Mouse (Mus musculus) cerebellum, postnatal 14 days (tissue): Measurements from ENCODE around the gene Ctbp1.

ENCODE experiments used
- DNase-seq, 2 experiments: peaks; one replicate each; pipeline ENCODE4 v3.0.0; 2021; ENCODE audit warnings: mixed read lengths in 2 of 2

The Ctbp1 gene

GRCm38 (mm10) chr5:33239934-33240333 is 34.9 kb downstream of the Ctbp1 start:
- no peak for DNase-seq

DNA sequence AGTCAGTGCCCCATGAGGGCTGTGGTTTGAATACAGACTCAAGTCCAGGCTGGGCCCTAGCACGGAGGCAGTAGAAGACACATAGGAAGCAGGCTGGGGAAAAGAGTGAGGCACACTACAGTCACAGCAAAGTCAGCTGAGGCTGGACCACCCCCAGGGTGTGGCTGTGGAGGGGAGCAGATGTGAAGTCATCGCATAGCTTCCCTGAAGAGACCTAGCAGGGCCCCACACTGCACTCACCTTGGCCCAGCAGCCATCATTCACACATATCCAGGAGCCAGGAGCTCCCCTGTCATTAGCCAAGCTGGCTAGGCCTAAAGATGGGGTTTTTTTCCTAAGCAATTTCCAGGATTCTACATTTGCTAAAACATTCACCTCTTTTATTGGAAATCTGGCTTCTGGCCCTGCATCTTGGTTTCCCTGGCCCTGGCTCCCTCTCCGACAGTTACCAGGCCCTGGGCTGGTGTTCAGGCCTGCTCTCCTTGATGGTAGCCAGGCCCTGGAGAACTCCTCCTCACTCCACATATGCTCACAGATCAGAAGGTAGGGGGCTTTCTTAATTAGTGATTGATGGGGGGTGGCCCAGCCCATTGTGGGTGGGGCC is 35.6 kb downstream of the Ctbp1 start:
- no peak for DNase-seq

GRCm38 (mm10) chr5:33238256-33238645 is 36.5 kb downstream of the Ctbp1 start:
- DNase-seq = no peak

DNA sequence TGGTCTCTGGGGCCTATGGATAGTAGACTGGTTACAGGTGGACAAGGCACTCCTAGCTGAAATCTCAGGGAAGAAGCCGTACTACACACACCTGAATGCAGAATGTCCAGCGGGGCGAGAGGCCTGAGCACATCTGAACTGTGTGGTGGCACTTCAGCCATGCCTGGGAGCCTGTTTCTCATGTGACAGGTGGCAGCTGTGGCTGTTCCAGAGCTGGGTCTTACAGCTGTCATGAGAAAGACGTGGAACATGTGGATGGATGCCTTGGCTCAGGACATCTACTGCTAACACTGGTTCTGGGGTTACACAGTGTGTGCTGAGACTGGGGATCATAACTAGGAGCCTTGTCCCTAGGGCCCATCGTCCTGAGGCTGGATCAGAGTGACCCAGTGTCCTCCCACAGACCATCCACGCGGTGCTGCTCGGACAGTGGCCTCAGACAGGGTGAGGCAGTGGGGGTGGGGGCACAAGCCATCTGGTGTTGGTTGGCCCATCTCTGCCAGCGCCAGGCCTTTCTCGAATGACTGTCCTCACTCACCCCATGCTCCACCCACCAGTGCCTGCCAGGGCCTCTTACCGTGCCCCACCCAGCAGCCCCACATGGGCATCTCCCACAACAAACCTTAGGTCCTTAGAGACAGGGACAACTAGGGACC is 37.1 kb downstream of the Ctbp1 start:
- DNase-seq = peak; percentile 45 to 66

DNA sequence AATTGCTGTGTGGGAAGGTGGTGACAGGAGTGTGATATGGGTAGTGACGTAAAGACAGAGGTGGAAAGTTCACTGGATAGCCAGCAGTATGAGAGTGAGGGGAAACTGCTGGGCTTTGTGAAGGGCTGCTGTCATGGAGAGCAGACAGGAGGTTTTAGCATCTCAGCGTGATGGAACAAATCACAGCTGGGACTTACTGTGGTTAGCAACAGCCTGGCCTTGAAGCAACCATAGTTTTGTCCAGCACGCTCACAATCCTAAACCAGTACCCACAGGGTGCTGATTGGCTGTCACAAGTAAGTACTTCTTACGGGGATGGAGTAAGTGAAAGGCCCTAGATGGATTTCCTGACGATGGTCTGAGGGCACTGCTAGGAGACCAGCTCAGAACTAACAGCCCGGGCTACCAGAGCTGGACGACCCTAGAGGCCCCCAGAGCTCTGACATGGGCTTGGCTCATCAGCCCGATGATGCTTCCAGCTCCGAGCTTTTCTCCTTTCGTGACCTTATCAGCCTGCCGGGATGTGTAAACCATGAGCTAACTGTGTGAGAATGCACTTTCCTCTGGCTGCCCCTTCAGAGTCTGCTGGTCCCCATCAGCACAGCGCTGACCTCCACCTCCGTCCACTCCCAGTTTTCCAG is 40.3 kb downstream of the Ctbp1 start:
- no peak for DNase-seq

GRCm38 (mm10) chr5:33232791-33233190 is 42.0 kb downstream of the Ctbp1 start:
- no peak for DNase-seq

- DNase-seq = peak in 1 of 2 experiments; percentile 49
These were observed 44.5 kb downstream of the Ctbp1 start for GRCm38 (mm10) chr5:33230285-33230684.

GRCm38 (mm10) chr5:33228428-33228827 is 46.4 kb downstream of the Ctbp1 start:
- DNase-seq = peak; percentile 68 to 77

GRCm38 (mm10) chr5:33225673-33226072 is 49.1 kb downstream of the Ctbp1 start:
- no peak for DNase-seq

DNA sequence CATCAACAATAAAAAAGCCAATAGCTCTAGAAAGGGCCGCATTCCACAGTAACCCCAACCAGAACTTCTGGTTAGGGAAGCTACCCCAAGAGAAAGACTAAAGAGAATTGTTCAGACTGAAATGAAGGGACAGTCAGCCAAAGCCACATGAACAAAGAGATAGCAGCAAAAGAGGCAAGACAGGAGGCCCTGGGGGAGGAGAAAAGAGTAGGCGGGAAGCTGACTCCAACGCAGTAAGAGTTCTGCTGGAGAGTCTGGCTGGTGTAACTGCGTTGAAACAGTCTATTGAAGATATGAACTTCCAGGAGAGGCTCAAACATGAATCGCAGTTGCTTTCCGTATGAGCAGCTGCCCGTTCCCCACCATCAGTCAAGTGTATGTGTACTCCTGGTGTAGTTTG is 50.3 kb downstream of the Ctbp1 start:
- DNase-seq = no peak

GRCm38 (mm10) chr5:33222841-33223744 is 51.7 kb downstream of the Ctbp1 start:
- DNase-seq = no peak

- DNase-seq = no peak
These were observed 52.4 kb downstream of the Ctbp1 start for GRCm38 (mm10) chr5:33222389-33222788.

- DNase-seq = peak; percentile 59 to 71
These were observed 54.3 kb downstream of the Ctbp1 start for GRCm38 (mm10) chr5:33220350-33221044.

- DNase-seq = no peak
These were observed 55.0 kb downstream of the Ctbp1 start for GRCm38 (mm10) chr5:33219831-33220230.

DNA sequence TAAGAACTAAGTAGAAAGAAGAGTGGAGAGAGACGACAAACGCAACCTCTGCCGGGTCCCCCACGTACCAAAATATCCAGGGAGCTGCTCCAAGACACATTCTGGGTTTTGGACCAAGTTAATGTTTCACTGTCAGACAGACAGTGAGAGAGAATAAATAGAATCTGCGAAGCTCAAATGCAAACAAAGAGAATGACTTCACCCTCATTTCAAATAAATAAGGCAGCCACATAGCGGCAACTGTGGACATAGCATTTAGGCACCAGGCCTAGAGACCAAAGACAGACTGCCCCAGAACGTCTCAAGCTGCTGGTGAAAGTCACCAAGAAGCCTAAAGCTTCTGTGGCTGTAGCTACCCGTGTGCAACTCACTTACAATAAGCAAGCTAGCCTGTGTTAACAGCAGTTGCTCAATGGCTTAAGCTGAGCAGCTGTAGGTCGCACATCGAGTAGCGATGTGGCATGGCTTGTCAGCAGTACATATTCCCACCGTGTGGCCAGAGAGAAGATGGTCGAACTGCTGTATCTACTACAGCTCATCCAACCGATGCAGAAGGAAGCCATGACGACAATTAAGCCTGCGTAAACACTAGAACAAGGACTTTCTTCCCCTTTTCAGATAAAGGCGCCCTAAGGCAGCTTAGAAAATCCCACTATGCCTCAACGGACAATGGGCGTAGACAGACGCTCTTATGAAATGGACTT is 55.9 kb downstream of the Ctbp1 start:
- no peak for DNase-seq

DNA sequence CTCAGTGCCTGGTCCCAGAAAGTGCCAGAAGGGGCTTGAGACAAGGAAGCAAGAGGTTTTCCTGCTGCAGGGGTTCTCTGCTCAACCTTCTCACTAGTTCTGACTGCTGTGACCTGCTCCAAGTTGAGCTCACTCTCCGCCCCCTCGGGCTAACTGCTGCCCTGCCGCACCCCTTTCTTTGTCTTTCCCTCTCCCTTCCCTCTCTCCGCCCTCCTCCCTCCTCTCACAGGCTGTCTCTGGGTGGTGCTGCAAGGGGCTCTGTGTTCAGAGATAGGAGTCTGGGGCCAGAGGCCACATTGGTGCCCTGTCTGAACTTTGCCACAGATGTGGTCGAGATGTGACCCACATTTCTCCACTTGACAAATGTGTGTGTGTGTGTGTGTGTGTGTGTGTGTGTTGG is 56.7 kb downstream of the Ctbp1 start, which contains the start of gene Spon2:
Gene Spon2 (minus strand): TSS at position 375 of the 400 bp plus-strand sequence.
- no peak for DNase-seq

DNA sequence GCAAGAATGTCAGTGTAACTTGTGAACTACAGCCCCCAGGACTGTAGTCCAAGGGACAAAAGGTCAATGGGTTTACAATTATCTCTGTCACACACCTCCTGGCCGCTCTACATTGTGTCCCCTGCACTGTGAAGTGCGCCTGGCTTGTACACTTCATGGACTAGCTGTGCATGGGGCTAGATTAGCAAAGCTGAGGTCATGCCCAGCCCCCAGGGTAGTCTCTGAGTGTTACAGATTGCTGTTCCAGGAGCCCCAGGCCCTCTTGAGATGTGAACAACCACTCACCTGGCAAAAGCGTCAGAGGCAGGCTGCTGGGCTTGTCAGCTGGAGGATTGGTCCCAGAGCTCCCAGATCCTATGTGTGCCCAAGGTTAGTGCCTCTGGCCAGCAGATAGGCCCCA is 57.1 kb downstream of the Ctbp1 start:
- no peak for DNase-seq

DNA sequence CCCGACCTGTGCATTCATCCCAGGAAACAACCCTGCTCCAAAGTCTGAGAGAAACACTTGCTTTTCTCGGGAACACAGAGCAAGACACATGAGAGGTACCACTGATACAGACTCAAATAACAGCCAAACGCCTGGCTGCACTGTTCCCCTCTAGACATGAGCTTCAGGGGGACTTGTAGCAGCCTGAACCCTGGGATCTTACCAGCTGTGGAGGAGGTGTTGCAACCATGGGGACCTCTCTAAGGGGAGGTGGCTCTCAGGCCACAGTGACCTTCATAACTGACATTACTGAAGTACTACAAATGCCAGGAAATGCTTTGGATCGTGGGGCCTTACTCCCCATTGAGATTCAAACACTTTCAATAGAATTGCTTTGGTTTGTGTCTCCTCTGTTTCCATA is 60.1 kb downstream of the Ctbp1 start:
- no peak for DNase-seq

- no peak for DNase-seq
These were observed 63.5 kb downstream of the Ctbp1 start for GRCm38 (mm10) chr5:33211254-33211653.

- DNase-seq = no peak
These were observed 64.3 kb downstream of the Ctbp1 start for GRCm38 (mm10) chr5:33210515-33210914.

DNA sequence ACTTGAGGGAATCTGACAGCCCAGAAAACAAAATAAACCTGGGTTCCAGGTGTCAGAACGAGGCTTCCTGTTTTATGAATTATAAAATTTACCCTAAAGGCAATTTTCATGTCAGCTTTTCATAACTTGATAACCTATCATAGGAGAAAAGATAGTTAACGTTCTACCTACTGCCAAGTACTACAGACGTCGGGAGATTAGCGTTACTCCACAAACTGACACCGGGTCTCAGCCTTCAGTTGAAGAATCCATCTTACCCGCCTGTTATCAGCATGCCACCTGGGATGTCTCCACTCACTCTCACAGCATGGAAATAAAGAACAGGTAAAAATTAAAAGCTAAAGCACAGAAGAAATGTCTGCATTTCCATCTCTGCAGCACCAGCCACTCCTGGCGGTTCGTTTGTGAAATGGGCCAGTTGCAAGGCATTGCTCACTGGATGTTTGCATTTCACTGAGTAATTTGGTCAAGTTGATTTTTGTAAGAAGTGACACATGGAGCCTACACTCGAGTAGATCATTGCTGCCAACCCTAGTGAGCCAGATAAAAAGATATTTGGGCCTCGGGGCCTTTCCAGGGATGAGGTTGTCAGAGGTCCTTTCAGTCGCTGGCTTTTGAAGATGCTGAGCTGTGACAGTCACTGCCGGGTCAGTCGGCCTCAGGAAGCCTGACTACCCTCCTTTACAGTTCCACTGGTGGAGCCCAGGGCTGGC is 66.1 kb downstream of the Ctbp1 start:
- no peak for DNase-seq
